Mouse (Mus musculus) thymus, adult 2 months (tissue): ENCODE results near the gene Rims1. TPM values are rescaled to one million over a fixed set of nuclear protein-coding genes. Genes with fewer than 3 reads are reported as not detected.

Source experiments
- DNase-seq: peaks from one replicate; pipeline ENCODE4 v3.0.0; 2021
- H3K27ac ChIP-seq: fragments of 200-500 bp; 2 replicates; pipeline ENCODE4 v1.5.1; 2012; ENCODE audit warnings: low read length, control low read depth; ENCODE audit not compliant: control insufficient read depth, insufficient read depth
- H3K27me3 ChIP-seq: fragments of 200-500 bp; 2 replicates; pipeline ENCODE4 v1.6.1; 2012; ENCODE audit warnings: mild to moderate bottlenecking, low read length, moderate library complexity, mixed read lengths; ENCODE audit not compliant: control insufficient read depth, insufficient read depth
- H3K36me3 ChIP-seq: fragments of 200-500 bp; 2 replicates; pipeline ENCODE4 v1.6.1; 2012; ENCODE audit warnings: mild to moderate bottlenecking, low read length, moderate library complexity; ENCODE audit not compliant: control insufficient read depth, insufficient read depth
- H3K4me1 ChIP-seq: fragments of 200-500 bp; replicated peaks from 2 replicates; pipeline ENCODE4 v1.6.1; 2012; ENCODE audit warnings: low read length; ENCODE audit not compliant: control insufficient read depth, insufficient read depth
- H3K4me3 ChIP-seq: fragments of 200-500 bp; 2 replicates; pipeline ENCODE4 v1.5.1; 2012; ENCODE audit warnings: mild to moderate bottlenecking, low read length, control low read depth, moderate library complexity; ENCODE audit not compliant: control insufficient read depth, insufficient read depth
- CTCF ChIP-seq: fragments of 200-500 bp; IDR thresholded peaks from 2 replicates; pipeline ENCODE4 v1.5.1; 2012; ENCODE audit warnings: mild to moderate bottlenecking, control low read depth, low read length, moderate library complexity, borderline replicate concordance; ENCODE audit not compliant: control insufficient read depth, poor library complexity, insufficient read depth; ENCODE audit errors: extremely low read depth
- POLR2A ChIP-seq: fragments of 200-500 bp; IDR thresholded peaks from 2 replicates; pipeline ENCODE4 v1.6.1; 2012; ENCODE audit warnings: mild to moderate bottlenecking, low read length, control low read depth, moderate library complexity; ENCODE audit not compliant: control insufficient read depth, poor library complexity, insufficient read depth; ENCODE audit errors: extremely low read depth
- WGBS: fragments of 180-500 bp; shearing (Covaris S2); methylation state at CpG from one replicate; pipeline ENCODE4 v1.1.7; 2018; 5-methylcytosine and 5-hydroxymethylcytosine counted together
- polyA plus RNA-seq: library from polyadenylated mRNA; depleted of rRNA; stranded (reverse); fragments of >200 nt; gene quantifications from 2 replicates; pipeline ENCODE4 v1.2.3, GENCODE M21; 2012

Gene Rims1
- polyA plus RNA-seq, 1 experiment = not detected

- no peaks in the 10 kb centered on the region for H3K36me3 ChIP-seq
- H3K4me3 ChIP-seq = no peak overlapping the region
- no peak for TF ChIP-seq POLR2A
- TF ChIP-seq CTCF = no peak
- 69% methylated on average over 10 of the region's 10 CpGs for WGBS
- no peak overlapping the region for H3K27ac ChIP-seq
- DNase-seq = no peak
- H3K27me3 ChIP-seq = no peaks in the 10 kb centered on the region
- H3K4me1 ChIP-seq = no peaks in the 10 kb centered on the region
Observed at GRCm38 (mm10) chr1:22266491-22266890, 539.3 kb downstream of the Rims1 start.

- TF ChIP-seq CTCF (no peak), POLR2A (no peak)
- no peaks in the 10 kb centered on the region for H3K27me3 ChIP-seq
- DNase-seq = no peak
Observed at GRCm38 (mm10) chr1:22265528-22265927, 540.3 kb downstream of the Rims1 start.

DNA sequence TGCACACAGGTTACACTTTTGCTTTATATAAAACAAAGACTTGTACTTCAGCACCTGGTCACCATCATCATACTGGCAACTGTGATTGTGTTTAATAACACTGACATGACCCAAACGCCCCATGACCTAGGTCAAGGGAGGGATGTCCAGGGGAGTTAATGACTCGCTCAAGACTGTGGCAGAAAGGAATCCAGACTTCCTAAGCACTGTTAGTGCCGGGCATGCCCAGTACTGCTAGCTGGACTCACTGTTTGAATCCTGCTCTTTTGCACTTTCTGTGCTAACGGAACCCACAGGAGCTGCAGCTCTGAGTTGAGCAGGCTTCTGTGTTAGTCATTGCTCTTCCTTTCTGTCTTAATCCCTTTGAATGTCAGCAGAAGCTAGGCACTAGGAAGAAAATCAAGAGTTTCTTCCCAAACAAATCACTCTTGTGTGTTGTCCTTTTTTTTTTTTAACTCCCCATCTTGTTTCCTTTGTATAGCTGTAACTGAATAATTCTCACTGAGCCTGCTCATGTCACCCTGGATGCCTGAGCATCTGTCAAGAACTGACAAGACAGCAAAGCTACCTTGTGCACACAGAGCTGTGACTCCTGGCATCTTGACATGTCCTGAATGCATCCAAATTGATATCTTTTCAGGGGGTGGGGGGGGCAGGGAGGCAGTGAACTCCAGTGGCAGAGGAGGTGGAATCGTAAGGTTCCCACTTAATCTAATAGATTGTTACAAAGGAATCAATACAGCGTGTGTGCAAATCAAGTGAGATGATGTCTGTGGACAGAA, 543.4 kb downstream of the Rims1 start:
- TF ChIP-seq POLR2A (no peak), CTCF (no peak)
- WGBS = 86% methylated on average over 6 of the region's 6 CpGs
- no peaks in the 10 kb centered on the region for H3K27me3 ChIP-seq
- no peaks in the 10 kb centered on the region for H3K4me1 ChIP-seq
- H3K36me3 ChIP-seq = no peaks in the 10 kb centered on the region
- DNase-seq = no peak
- H3K4me3 ChIP-seq = no peak overlapping the region
- H3K27ac ChIP-seq = no peak overlapping the region

More at GRCm38 (mm10) chr1:22265528-22265927, 540.3 kb downstream of the Rims1 start:
- WGBS = 58% methylated on average over 3 of the region's 3 CpGs
- H3K27ac ChIP-seq = no peak overlapping the region
- no peaks in the 10 kb centered on the region for H3K36me3 ChIP-seq
- no peaks in the 10 kb centered on the region for H3K4me1 ChIP-seq
- no peak overlapping the region for H3K4me3 ChIP-seq

GRCm38 (mm10) chr1:22261702-22262101, 544.1 kb downstream of the Rims1 start:
- H3K4me1 ChIP-seq = no peaks in the 10 kb centered on the region
- DNase-seq = no peak
- H3K4me3 ChIP-seq = no peak overlapping the region
- H3K27ac ChIP-seq = no peak overlapping the region
- H3K27me3 ChIP-seq = no peaks in the 10 kb centered on the region
- no peaks in the 10 kb centered on the region for H3K36me3 ChIP-seq
- WGBS = 79% methylated on average over 4 of the region's 4 CpGs
- no peak for TF ChIP-seq POLR2A

- no peak for DNase-seq
- Histone ChIP-seq H3K27ac (no peak overlapping the region), H3K27me3 (no peaks in the 10 kb centered on the region), H3K4me3 (no peak overlapping the region), H3K4me1 (no peaks in the 10 kb centered on the region), H3K36me3 (no peaks in the 10 kb centered on the region)
- no peak for TF ChIP-seq CTCF
- TF ChIP-seq POLR2A = no peak
- 91% methylated on average over 2 of the region's 2 CpGs for WGBS
Observed at GRCm38 (mm10) chr1:22260291-22260690, 545.5 kb downstream of the Rims1 start.

- Histone ChIP-seq H3K27me3 (no peaks in the 10 kb centered on the region), H3K4me3 (no peak overlapping the region), H3K36me3 (no peaks in the 10 kb centered on the region), H3K4me1 (no peaks in the 10 kb centered on the region), H3K27ac (no peak overlapping the region)
- TF ChIP-seq POLR2A (no peak), CTCF (no peak)
- WGBS = 82% methylated on average over 4 of the region's 4 CpGs
- no peak for DNase-seq
Observed at GRCm38 (mm10) chr1:22258356-22258755, 547.4 kb downstream of the Rims1 start.

DNA sequence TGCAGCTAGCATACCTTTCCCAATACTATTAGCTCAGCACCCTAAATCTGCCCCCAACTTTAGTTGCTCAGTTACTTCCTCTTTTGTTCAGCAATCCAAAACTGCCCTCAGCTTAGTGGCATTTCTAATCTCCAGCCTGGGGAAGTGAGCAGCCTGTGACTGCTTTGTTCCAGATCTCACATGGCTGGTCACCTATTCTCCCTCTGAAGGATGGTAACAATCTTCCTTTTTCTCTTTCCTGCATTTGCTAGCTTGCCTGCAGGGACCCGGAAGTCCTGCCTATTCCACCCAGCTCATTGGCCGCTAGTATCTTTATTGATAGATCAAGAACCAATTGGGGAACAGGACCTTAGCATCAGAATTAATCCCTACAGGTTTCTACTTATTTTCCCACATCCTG, 551.5 kb downstream of the Rims1 start:
- H3K27me3 ChIP-seq = no peaks in the 10 kb centered on the region
- DNase-seq = no peak
- no peak overlapping the region for H3K4me3 ChIP-seq
- no peak for TF ChIP-seq POLR2A
- TF ChIP-seq CTCF = no peak
- H3K4me1 ChIP-seq = no peaks in the 10 kb centered on the region
- no peaks in the 10 kb centered on the region for H3K36me3 ChIP-seq
- WGBS = 61% methylated on average over 2 of the region's 2 CpGs
- no peak overlapping the region for H3K27ac ChIP-seq
